Mouse (Mus musculus): ENCODE data around the gene Wdtc1.

Wdtc1 gene

GRCm38 (mm10) chr4:133353367-133354365, at the start of gene Wdtc1:
Wdtc1 (minus strand) TSS chr4:133353481.
- no peak for DNase-seq

GRCm38 (mm10) chr4:133402011-133402410, 48.7 kb upstream of the Wdtc1 start:
- no peak for DNase-seq

- no peak for DNase-seq
These were observed 46.8 kb upstream of the Wdtc1 start for GRCm38 (mm10) chr4:133400098-133400497.

DNA sequence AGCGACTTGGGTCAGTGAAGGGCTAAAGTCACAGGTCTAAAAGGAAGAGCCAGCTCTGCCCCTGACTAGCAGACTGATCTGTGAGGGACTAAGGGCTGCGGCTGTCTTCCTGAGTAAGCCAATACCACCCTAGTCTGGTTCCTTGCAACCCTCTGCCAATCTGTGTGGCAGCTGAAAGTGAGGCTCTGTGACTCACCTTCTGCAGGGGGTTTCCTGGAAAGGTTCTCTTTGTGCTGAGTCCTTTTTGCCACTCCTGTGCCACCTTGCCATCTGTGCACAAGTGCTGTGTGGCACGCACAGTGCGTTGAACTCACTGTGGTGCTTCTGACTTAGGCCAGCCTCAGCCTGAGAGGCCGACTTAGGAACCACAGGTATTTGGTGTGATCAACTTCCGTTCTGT, 46.2 kb upstream of the Wdtc1 start:
- DNase-seq = no peak

DNA sequence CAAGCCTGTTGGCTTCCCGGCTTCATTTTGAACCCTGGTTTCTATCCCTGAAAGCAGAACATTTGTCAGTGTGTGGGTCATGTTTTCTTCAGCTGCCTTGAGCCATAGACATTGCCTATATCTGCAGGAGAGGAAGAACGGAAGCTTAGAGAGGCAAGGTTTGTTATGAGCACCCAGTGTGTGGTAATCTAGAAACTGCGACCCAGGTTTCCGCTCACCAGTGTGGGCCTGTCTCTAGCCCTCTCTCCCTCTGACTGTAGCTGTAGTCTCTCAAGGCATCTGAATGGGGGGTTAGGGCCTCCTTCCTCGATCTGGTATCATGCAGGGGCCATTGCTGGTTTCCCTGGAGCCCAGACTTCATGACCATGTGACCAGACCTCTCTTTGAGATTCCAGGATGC, 45.3 kb upstream of the Wdtc1 start:
- DNase-seq = no peak

DNA sequence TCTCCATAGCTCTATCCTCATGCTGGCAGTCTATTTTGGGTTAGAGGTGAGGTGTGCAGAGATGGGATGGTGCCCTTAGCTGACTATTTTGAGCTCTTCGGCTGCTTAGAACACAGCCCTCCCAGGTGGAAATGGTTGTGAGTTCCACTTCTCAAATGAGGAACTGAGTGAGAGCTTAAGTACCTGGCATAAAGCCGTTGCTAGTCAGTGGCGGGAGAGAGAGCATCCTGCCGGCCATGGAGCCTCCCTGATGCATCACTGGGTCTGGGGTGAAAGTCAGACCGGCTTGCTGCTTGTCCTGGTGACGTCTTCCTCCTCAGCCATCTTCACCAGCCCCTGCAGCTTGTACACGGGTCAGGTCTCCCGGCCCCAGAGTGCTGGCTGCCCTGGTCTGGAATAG, 44.7 kb upstream of the Wdtc1 start:
- no peak for DNase-seq

DNA sequence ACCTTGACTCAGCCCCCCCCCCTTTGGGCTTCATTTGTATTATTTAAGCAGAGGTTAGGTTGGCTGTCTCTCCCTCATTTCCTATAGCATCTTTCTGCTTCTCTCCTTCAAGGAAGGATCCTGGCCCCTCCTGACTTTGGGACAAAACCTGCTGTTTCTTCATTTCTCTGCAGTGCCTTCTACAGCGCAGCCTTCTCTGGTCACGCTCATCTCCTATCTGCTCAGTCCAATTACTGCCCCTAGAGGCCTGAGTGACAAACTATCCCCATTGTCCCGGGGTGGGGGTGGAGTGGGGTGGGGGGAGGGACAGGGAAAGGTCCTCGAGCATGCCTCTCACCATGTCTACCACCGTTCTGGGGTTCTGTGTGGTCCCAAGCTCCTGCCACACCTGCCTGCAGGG, 44.0 kb upstream of the Wdtc1 start:
- no peak for DNase-seq

- no peak for DNase-seq
These were observed 42.8 kb upstream of the Wdtc1 start for GRCm38 (mm10) chr4:133396079-133396478.

GRCm38 (mm10) chr4:133394981-133395573, 41.8 kb upstream of the Wdtc1 start:
- no peak for DNase-seq

DNA sequence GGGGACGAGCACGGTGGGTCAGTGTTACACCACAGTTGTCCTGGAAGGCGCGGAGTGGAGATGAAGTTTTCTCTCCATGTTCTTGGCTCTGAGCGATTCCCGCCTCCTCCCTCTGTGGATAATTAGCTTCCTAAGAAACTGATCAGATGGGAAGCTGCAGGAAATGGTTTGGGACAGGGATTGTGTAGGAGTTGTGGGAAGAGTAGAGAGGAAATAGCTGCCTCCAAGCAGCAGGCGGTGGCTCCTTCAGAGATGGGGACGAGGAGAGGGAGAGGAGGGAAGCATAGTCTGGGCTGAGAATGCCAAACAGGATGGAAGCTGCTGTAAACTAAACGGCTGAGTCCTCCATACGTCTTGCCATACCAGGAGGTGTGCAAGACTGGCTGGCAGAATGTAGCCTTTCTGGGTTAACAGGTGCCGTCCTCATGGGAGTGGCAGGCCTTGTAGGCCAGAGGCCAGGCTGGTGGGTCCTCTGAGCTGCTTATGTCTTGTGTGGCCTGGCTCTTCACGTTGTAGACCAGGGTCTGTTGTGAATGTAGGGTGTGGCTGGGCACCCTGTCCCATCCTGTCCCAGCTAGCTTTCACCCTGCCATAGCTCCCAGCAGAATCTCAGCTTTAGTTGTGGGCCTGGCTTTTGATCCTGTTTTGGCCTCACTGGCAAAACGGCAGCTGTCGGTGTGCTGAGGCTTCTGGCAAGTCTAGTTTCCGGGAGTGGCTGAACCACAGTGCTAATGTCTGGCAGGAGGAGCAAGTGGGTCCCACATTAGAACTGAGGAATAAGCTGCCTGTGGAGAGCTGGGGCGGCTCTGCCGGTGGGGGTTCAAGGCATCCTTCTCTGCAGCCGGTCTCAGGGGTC, 38.1 kb upstream of the Wdtc1 start:
- DNase-seq = no peak

DNA sequence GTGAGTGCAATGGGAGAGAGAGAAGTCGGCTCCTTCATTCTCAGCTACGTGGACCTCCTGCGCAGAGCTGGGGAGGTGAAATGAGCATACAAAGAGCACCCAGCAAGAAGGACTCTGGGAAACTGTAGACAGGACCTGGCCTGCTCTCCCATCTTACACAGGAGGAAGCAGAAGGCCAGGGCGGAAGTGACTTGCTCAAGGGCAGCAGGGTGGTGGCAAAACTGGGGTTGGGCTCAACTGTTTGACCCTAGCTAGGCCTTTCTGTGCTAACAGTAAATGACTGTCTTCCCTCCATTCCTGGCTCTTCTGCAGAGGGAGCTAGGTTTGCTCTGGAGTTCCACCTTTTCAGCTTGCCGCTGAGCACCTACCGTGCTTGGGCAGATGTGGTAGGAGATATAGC, 37.3 kb upstream of the Wdtc1 start:
- no peak for DNase-seq

GRCm38 (mm10) chr4:133390042-133390441, 36.8 kb upstream of the Wdtc1 start:
- no peak for DNase-seq

GRCm38 (mm10) chr4:133388781-133389552, 35.7 kb upstream of the Wdtc1 start:
- DNase-seq = no peak

GRCm38 (mm10) chr4:133387053-133387452, 33.8 kb upstream of the Wdtc1 start:
- no peak for DNase-seq

- DNase-seq = no peak
These were observed 32.9 kb upstream of the Wdtc1 start for GRCm38 (mm10) chr4:133386061-133386797.

GRCm38 (mm10) chr4:133381141-133381540, 27.9 kb upstream of the Wdtc1 start:
- no peak for DNase-seq

DNA sequence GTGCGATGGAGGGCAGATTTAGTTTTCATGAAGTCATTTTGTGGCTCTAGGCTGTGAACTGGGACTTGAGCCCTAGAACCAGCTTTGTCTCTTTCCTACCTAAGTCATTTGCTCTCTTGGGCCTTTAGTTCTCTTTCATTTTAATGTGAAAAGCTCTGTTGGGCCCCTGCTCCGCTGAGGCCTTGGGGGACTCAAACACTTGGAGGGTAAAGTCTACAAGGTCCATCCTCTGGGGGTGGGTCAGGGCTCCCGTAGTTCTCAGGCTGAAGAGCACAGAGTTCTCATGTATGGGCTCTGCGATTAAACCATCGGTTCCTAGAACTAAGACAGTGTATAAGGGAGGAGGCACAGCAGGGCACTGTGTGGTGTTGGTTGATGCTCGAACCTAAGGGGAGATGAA, 27.3 kb upstream of the Wdtc1 start:
- no peak for DNase-seq

- DNase-seq = no peak
These were observed 26.6 kb upstream of the Wdtc1 start for GRCm38 (mm10) chr4:133379861-133380260.

GRCm38 (mm10) chr4:133379046-133379347, 25.7 kb upstream of the Wdtc1 start:
- no peak for DNase-seq

GRCm38 (mm10) chr4:133378236-133379045, 25.2 kb upstream of the Wdtc1 start:
- no peak for DNase-seq
